Mouse (Mus musculus) CD4-positive, CD25-positive, alpha-beta regulatory T cell, adult 4 months (primary cell): Measurements from ENCODE around the gene Amigo2. TPM values are rescaled to one million over a fixed set of nuclear protein-coding genes. Genes with fewer than 3 reads are reported as not detected.
"Not testable (repeated sequence)": the region's sequence is repeated elsewhere in the genome, so short reads cannot be mapped to it uniquely, and the experiment has no call there.

Experiments used
- ATAC-seq: one replicate; pipeline ENCODE4 v1.8.0; 2017
- polyA plus RNA-seq, 2 experiments: library from polyadenylated mRNA; unstranded; fragments of 100-300 nt; shearing (Covaris generic); gene quantifications; one replicate each; pipeline ENCODE4 v1.2.1; 2017

Gene Amigo2
- polyA plus RNA-seq, 2 experiments from 2014 or later, result 0.77 to 1.8 TPM

- peak; percentile 84 for ATAC-seq
These were observed 34.3 kb downstream of the Amigo2 start for GRCm38 (mm10) chr15:97212501-97213477.

- ATAC-seq, result not testable (repeated sequence)
These were observed 37.3 kb downstream of the Amigo2 start for GRCm38 (mm10) chr15:97209754-97210153.

GRCm38 (mm10) chr15:97206506-97206905 is 40.6 kb downstream of the Amigo2 start:
- ATAC-seq, result no peak

GRCm38 (mm10) chr15:97205776-97206175 is 41.3 kb downstream of the Amigo2 start:
- ATAC-seq, result no peak

GRCm38 (mm10) chr15:97204889-97205288 is 42.2 kb downstream of the Amigo2 start:
- ATAC-seq, result no peak

- ATAC-seq, result no peak
These were observed 50.4 kb downstream of the Amigo2 start for GRCm38 (mm10) chr15:97196644-97197043.

- peak; percentile 79 for ATAC-seq
These were observed 51.5 kb downstream of the Amigo2 start for GRCm38 (mm10) chr15:97195628-97196027.

Other genes starting within 250 kb of the Amigo2 start
- not detected for gene Slc38a4, start 191.3 kb downstream of the Amigo2 start, polyA plus RNA-seq
- gene Pced1b, start 180 bp downstream of the Amigo2 start, polyA plus RNA-seq, result 10 to 100 TPM; 58.0 to 62.0 TPM